Mouse (Mus musculus) megakaryocyte, embryonic 14.5 days (primary cell): Measurements from ENCODE around the gene Maml2.

Experiments used
- FLI1 ChIP-seq: IDR thresholded peaks from 2 replicates; pipeline ENCODE4 v1.6.1; 2012; ENCODE audit warnings: low read length, inconsistent platforms, mixed read lengths
- GATA1 ChIP-seq: IDR thresholded peaks from 3 replicates; pipeline ENCODE4 v1.6.1; 2012; ENCODE audit warnings: mixed read lengths, low read length, inconsistent platforms, borderline replicate concordance

DNA sequence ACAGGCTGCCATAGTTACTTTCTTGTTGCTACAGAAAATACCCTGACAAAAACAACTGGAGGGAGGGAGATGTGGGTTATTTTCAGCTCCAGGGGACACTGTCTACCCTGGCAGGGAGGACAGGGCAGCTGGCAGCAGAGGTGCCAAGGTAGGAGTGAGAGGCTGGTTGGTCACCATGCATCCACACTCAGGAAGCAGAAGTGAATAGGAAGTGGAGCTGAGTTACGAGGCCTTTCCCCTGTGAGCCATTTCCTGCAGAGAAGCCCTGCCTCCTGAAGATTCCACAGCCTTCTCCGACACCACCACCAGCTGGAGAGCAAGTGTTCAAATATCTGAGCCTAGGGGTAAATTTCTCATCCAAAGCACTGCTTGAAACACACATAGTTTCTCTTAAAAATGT lies 277.2 kb downstream of the Maml2 start:
- TF ChIP-seq FLI1 (no peak), GATA1 (no peak)
